Mouse (Mus musculus) heart, adult 8-10 months (tissue): ENCODE measurements around the gene Lin9. TPM values are rescaled to one million over a fixed set of nuclear protein-coding genes. Genes with fewer than 3 reads are reported as not detected.

Source experiments
- DNase-seq: peaks from one replicate; pipeline ENCODE4 v3.0.0; 2022; ENCODE audit warnings: low spot score
- total RNA-seq, 4 experiments: library from RNA; stranded (reverse); gene quantifications; 2 replicates each; pipeline ENCODE4 v1.2.4; 2022

Lin9 gene
- total RNA-seq, 4 experiments from 2014 or later = 2.1 to 3.5 (median 2.4) TPM

- DNase-seq = no peak
Measured at GRCm38 (mm10) chr1:180707368-180707767, 66.4 kb downstream of the Lin9 start.

- no peak for DNase-seq
Measured at GRCm38 (mm10) chr1:180707813-180708212, 66.9 kb downstream of the Lin9 start.

- no peak for DNase-seq
Measured at GRCm38 (mm10) chr1:180708935-180709776, 68.2 kb downstream of the Lin9 start.

- no peak for DNase-seq
Measured at GRCm38 (mm10) chr1:180718756-180719155, 77.8 kb downstream of the Lin9 start.

DNA sequence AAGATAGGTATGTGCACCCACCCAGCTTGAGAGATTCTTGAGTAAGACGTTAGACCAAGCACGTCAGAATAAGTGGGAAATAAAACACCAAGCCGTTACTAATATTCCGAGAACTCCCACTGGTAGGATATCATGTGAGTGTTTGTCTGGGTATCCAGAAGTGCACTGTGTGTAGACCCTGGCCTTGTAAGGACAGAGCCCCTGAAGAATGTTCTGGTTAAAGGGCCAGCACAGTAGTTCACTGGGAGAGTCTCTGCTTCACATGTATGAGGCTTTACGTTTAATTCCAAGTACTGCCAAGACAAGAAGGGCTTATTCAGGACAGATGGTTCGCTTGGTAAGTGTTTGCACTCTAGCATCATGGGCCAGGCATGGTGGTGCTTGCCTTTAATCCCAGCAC lies 78.5 kb downstream of the Lin9 start:
- no peak for DNase-seq

DNA sequence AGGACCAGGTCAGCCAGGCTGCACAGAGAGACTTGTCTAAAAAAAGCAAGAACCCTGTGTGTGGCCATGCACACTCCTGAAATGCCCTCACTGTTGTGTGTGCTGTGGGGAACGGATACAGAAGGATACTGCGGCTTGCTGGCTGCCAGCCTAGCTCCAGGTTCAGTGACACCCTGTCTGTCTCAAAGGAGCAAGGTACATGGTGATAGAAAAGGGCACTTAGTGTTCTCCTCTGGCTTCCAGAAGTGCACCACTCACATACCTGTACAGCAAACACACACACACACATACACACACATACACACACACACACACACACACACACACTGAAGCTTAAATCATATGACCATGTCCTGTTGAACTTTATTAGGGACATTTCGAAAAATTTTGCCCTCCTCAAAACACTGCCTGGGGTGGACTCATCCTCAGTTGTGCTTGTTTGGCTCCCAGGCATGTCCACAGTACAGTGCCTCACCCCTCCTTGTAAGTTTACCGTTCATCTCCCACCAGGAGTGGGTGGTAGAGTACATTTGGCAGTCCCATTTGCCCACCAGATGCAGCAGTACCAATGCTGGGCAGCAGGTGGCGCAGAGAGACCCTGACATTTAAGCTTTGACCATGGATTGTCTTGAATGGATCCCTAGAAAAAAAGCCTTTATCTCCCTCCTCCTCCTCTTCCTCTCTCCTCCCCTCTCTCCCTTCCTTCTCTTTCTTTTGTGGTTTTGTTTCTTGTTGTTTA lies 79.2 kb downstream of the Lin9 start:
- DNase-seq = peak; percentile 83

DNA sequence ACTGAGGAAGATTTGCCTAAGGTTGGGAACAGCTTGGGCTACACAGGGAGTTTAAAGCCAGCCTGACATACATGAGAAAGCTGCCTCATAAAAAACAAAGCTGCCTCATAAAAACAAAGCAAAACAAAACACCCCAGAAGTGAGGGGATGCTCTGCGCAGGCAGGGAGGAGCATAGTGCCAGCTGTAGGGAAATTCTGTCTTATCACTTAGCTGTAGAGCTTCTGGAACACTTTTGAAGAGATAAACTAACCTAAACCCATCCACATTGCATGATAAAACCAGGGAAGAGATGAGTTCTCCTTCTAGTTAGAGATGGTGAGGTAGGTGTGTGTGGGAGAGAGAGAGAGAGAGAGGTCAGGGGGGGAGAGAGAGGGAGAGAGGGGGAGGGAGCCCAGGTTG lies 81.7 kb downstream of the Lin9 start:
- no peak for DNase-seq

GRCm38 (mm10) chr1:180723701-180724238 lies 82.8 kb downstream of the Lin9 start:
- no peak for DNase-seq

DNA sequence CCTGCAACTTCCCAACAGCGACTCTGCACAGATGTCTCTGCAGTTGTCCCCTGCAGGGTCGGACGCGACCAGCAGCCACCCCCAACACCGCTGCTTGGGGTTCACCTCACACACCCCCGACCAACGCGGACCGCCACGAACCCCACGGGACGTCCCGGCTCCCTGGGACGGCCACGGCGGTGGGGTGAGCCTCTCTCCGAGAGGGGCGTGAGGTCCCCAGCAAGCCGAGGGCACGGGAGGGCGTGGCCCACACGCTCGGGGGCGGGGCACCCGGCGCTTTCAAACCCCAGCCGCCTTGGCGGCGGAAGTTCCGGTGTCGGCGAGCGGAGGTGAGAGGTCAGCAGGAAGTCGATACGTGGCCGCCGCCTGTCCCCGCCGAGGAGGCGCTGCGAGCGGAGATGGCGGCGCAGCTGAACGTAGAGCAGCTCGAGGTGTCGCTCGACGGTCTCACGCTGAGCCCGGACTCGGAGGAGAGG lies 84.8 kb downstream of the Lin9 start, which contains the start of gene Acbd3:
Gene Acbd3, plus strand, starts transcription at position 340 of the 476 bp plus-strand sequence.
- peak; percentile 91 for DNase-seq

DNA sequence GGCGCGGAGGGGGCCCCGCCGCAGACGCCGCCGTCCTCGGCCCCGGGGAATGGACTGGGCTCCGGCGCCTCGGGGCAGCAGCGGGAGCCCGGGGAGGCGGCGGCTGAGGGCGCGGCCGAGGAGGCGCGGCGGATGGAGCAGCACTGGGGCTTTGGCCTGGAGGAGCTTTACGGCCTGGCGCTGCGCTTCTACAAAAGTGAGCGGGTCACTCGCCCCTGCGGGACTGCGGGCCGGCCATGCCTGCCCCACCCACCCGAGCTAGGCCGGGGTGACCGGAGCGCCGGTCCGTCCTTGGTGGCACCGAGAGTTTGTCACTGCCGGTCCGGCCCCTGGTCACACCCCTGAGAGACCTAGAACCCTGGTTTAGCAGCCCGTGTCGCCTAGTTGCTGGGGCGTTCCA lies 85.2 kb downstream of the Lin9 start:
- DNase-seq = no peak

DNA sequence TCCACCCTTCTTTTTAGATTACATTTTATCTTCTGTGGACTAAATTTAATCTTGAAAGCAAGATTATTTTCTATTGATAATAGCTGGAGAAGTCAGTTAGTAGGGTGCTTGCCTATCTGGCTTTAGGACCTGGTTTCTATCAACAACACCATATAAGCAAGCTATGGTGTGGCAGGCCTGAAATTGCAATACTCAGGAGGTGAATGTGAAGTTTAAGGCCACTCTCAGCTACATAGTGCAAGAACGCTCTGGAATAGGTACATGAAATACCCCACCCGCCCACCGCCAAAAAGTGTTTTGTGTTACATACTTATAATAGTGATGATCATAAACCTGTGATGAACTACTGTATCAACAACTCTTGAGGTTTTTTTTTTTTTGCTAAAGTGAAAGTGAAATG lies 88.3 kb downstream of the Lin9 start:
- DNase-seq = no peak

Other genes starting within 250 kb of the Lin9 start
- gene Stum, start 157.6 kb upstream of the Lin9 start, total RNA-seq = 1 to 10 TPM; 2.4 to 3.2 (median 2.7) TPM
- gene Parp1, start 72.2 kb upstream of the Lin9 start, total RNA-seq = 10 to 100 TPM; 53.7 to 65.2 (median 57.6) TPM
- not detected for gene Mixl1, start 55.9 kb downstream of the Lin9 start, total RNA-seq
- 10 to 100 TPM; 19.4 to 24.6 (median 22.0) TPM for gene Acbd3, start 84.9 kb downstream of the Lin9 start, total RNA-seq
- gene H3f3a, start 172.8 kb downstream of the Lin9 start, total RNA-seq = 100 to 1,000 TPM; 363 to 431 (median 376) TPM
- 10 to 100 TPM; 10.1 to 12.9 (median 11.0) TPM for gene Sde2, start 210.0 kb downstream of the Lin9 start, total RNA-seq